Mouse (Mus musculus): ENCODE data around the gene Ccdc191.

Ccdc191 gene

GRCm38 (mm10) chr16:43889208-43890004, at the start of gene Ccdc191:
Gene Ccdc191, plus strand, starts transcription at chr16:43889800.
- DNase-seq (ENCODE audit: low read depth, low spot score), result peak; percentile 99

GRCm38 (mm10) chr16:43841236-43841635, 48.4 kb upstream of the Ccdc191 start:
- DNase-seq (ENCODE audit: low read depth, low spot score), result no peak

DNA sequence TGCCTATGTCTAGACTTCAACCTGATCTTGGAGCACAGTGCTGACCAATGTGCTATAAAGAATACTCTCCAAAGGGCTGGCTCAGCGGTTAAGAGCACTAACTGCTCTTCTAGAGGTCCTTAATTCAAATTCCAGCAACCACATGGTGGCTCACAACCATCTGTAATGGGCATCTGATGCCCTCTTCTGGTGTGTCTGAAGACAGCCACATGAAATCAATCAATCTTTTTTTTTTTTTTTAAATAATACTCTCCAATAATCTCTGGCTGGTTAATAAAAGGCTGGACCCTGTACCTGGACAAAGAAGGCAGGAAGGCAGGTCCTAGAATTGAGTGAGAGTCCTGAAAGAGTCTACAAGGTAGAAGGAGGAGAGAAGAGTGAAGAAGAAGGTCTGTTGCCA, 39.8 kb upstream of the Ccdc191 start:
- DNase-seq (ENCODE audit: low read depth, low spot score), result no peak

- DNase-seq (ENCODE audit: low read depth, low spot score), result no peak
These were observed 30.6 kb upstream of the Ccdc191 start for GRCm38 (mm10) chr16:43858941-43859476.

DNA sequence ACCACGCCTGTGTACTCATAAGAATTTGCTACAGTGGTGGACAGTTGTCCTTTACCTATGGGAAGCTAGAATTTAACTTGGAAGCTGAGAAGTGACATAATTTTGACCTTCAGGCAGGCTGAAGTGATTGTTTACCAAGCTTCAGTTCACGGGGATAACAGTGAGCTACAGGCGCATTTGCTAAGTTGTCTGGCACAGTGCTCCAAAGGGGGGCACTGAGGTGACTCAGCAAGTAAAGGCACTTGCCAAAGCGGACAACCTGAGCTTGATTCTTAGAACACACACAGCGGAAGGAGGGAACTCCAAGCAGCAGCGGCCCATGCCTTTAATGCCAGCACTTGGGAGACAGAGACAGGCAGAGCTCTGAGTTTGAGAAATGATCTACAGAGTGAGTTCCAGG, 29.0 kb upstream of the Ccdc191 start:
- no peak for DNase-seq (ENCODE audit: low read depth, low spot score)

DNA sequence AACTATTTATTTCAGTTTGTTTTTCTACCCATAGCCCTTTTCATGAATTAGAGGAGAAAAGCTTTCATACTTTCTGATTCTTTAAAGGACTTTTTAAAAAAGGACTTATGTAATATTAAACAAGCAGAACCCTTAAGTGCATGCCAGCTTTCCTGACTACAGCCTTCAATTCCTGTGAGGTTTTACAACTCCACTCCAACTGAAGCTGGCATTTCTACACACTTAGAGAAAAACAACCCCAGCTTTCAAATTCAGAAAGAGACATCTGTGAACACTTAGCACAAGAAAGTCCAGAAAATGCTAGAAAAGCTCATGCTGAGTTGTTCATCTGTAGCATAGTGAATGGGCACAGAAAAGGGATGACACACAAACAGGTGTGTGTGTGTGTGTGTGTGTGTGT, 19.8 kb upstream of the Ccdc191 start:
- peak; percentile 18 for DNase-seq (ENCODE audit: low read depth, low spot score)

- DNase-seq (ENCODE audit: low read depth, low spot score), result no peak
These were observed 18.2 kb upstream of the Ccdc191 start for GRCm38 (mm10) chr16:43871419-43871818.

GRCm38 (mm10) chr16:43879769-43880168, 9.8 kb upstream of the Ccdc191 start:
- DNase-seq (ENCODE audit: low read depth, low spot score), result no peak

- no peak for DNase-seq (ENCODE audit: low read depth, low spot score)
These were observed 8.0 kb upstream of the Ccdc191 start for GRCm38 (mm10) chr16:43881636-43882035.

DNA sequence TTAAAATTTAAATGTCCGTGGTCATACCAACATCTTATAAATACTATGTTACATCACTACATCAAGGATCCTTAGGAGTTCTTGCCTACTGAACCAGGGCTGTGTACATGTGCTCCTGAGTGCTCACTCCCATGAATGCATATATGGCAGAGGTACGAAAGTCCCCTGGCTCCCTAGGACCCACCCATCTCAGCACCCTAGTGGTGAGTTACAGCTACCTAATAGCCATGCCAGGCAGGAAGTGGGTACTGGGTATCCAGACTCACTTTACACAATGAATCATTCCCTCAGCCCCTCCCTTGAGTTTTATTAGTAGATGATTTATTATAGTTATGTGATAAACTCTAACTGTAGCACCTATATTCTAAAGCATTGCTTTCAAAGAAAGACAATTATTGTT, 7.3 kb upstream of the Ccdc191 start:
- no peak for DNase-seq (ENCODE audit: low read depth, low spot score)

- no peak for DNase-seq (ENCODE audit: low read depth, low spot score)
These were observed 371 bp downstream of the Ccdc191 start for GRCm38 (mm10) chr16:43890005-43890336.

DNA sequence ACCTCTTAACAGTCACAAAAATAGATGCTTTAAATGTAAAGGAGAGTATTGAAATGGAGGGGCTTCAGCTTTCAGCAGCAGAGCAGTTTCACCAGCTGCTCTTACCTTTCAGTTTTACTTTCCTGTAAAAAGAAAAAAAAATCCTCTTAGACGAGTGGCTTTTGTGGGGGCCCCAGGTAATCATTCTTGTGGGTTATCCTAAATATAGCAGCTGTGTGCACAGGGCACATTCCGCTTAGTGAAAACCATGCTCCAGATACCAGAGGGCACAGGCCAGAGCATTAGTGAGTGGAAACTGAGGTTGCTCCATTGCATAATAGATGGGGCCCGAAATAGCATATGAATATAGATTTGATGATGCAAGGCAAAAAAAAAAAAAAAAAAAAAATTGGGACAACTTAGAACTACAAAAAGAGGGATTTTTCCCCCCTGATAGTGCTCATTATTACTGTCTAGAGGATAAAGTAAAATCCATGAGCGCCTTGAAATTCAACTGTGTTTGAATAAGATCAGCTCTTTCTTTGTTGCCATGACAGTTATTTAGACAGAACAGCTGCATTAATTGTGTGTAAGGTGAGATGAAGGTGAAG, 1.2 kb downstream of the Ccdc191 start:
- DNase-seq (ENCODE audit: low read depth, low spot score), result no peak

DNA sequence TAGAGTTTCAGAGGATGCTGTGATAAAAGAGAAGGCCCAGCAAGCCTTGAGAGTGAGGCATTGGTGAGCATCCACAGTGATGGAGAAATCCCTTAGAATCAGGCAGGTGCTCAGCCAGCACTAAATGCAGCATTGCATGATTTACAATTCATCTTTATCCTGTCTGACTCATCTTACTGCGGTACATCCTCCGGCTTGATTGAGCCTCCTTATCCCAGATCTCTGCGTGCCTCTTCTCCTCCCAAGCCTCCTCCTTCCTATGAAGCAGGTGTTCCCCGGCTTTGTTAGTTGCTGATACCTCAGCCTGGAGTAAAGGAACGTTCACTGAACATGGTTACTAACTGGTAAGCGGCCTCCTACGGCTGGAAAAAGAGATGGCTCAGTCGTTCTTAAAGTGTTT, 4.9 kb downstream of the Ccdc191 start:
- DNase-seq (ENCODE audit: low read depth, low spot score), result no peak

DNA sequence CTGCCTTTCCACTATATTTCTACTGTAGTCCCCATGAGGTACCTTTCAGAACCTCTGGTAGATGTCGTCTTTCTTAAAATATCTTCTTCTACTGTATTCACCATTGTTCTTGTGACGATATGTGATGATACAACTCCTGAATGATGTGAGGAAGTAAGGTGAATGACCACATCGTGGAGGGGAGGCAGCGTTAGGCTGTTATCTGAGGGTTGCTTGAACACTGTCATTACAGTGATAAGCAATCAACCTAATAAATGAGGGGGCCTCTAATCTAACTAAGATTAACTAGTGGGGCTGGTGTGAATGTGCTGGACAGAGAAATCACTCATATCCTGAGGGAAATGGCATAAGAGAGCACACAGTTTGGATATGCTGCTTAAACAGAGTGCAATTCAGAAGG, 10.5 kb downstream of the Ccdc191 start:
- DNase-seq (ENCODE audit: low read depth, low spot score), result no peak

GRCm38 (mm10) chr16:43900571-43900970, 11.0 kb downstream of the Ccdc191 start:
- no peak for DNase-seq (ENCODE audit: low read depth, low spot score)

GRCm38 (mm10) chr16:43908881-43909280, 19.3 kb downstream of the Ccdc191 start:
- no peak for DNase-seq (ENCODE audit: low read depth, low spot score)

- DNase-seq (ENCODE audit: low read depth, low spot score), result no peak
These were observed 29.3 kb downstream of the Ccdc191 start for GRCm38 (mm10) chr16:43918867-43919266.

GRCm38 (mm10) chr16:43922024-43922423, 32.4 kb downstream of the Ccdc191 start:
- no peak for DNase-seq (ENCODE audit: low read depth, low spot score)

DNA sequence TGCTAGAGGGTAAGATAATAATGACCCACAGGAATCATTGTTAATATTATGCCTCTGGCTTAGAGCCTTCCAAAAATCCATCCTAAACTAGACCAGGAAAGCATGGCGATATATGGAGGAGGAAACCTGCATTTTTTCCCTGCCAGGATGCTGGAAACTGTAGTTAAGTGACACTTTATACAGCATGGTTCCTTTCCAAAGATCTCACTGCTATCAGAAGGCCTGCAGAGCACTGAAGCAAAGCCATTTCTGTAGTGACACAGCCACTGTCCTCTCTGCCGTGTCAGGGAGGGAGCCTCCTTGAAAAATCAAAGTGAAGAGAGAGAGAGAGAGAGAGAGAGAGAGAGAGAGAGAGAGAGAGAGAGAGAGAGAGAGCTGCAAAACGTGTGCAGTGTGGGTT, 33.0 kb downstream of the Ccdc191 start:
- no peak for DNase-seq (ENCODE audit: low read depth, low spot score)

DNA sequence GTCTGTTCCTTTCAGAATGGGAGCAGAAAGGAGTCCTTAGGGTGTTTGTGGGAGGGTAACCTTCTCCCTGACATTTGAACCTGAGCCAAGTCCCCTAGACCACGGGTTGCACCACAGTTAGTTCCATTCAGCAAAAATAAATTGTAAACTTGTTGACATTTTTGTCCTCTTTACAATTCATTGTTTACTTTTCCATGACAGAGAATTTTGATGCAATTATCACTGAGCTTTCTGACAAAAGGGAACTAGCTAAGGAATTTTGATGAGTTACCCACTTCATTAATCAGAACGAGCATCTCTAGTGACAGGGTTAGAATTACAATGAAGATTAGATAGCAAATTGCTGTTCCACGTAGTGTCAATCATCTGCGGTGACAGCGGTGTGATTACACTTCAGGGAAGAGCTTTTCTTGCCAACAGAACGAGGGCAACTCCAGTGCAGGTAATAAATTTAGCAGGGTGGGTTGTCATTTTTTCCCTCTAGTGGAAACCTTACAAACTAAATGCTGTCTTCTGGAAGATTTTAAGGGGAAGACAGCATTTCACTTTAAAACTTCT, 35.5 kb downstream of the Ccdc191 start:
- DNase-seq (ENCODE audit: low read depth, low spot score), result no peak

DNA sequence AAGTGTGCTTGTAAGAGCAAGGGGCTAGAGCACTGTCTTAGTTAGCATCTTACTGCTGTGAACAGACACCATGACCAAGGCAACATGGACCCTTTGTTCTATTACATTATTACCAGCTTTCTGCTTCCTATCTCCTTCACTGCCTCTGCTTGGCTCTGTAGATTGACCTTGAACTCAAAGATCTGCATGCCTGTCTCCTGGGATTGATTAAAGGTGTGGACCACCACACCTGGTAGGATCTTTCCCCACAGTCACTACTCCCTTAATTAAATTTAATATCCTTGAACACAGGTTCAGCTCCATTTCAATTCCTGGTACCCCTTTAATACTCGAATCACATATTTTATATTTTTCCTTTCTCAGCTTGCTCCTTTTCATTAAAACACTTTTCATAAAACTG, 36.2 kb downstream of the Ccdc191 start:
- no peak for DNase-seq (ENCODE audit: low read depth, low spot score)

- no peak for DNase-seq (ENCODE audit: low read depth, low spot score)
These were observed 36.8 kb downstream of the Ccdc191 start, which contains the start of gene Qtrt2 for GRCm38 (mm10) chr16:43926341-43926859. Gene Qtrt2, minus strand, starts transcription at chr16:43926809.

- no peak for DNase-seq (ENCODE audit: low read depth, low spot score)
These were observed 41.0 kb downstream of the Ccdc191 start for GRCm38 (mm10) chr16:43930577-43930976.
